Mouse (Mus musculus) bone marrow macrophage, adult 2 months (primary cell): ENCODE measurements around the gene Ank.

Source experiments
- CTCF ChIP-seq: IDR thresholded peaks from 2 replicates; pipeline ENCODE4 v1.5.1; 2012; ENCODE audit warnings: low read depth, mild to moderate bottlenecking, low read length, moderate library complexity
- POLR2A ChIP-seq: IDR thresholded peaks from 2 replicates; pipeline ENCODE4 v1.6.1; 2012; ENCODE audit warnings: mild to moderate bottlenecking, low read depth, low read length, borderline replicate concordance

DNA sequence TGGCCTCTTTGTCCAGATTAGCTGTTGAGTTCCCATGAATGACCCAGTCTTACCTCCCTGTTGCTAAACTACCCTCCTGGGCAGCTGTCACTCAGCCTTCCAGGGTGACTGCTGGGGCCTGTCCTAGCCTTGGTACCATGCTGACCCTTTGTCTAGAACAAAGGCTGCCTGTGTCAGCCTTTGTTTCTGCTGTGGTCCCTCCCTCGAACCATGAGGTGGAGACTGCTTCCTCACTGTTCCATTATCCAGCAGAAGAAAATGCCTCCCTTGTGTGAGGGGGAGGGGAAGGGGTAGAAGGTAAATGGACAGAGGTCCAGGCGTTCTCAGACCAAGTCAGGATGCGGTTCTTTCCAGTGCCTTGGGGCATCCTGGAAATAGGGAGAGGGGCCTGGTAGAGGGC lies 115.2 kb downstream of the Ank start:
- TF ChIP-seq POLR2A = no peak
- TF ChIP-seq CTCF = no peak
